Mouse (Mus musculus): Measurements from ENCODE around the gene Slc35f1. TPM values are rescaled to one million over a fixed set of nuclear protein-coding genes. Genes with fewer than 3 reads are reported as not detected.

The Slc35f1 gene
- polyA plus RNA-seq, 1 experiment from 2014 or later: 0.05 TPM

DNA sequence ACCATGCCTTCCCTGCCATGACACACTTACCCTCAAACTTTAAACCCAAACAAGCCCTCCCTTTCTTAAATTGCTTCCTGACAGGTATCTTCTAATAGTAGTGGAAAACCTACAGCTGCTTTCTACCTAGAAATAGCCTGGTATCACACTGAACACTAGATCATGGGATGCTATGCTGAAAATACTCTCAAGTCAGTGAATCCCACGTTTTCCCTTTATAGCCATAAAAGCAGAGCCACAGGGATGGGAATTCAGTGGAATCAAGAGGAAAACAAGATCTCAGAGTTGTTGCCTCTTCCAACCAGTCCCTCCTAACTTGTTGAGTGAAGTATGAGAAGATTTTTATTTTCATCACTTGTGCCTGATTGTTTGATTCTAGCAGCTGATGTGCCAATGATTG lies 442.4 kb downstream of the Slc35f1 start:
- Histone ChIP-seq H3K4me3 (ENCODE audit: low read depth, low read length) (no peak overlapping the region), H3K27ac (ENCODE audit: low read length) (no peak overlapping the region), H3K27me3 (replicated peaks; ENCODE audit: insufficient read depth, low read length) (no peaks in the 10 kb centered on the region), H3K9ac (replicated peaks; ENCODE audit: low read depth) (no peak overlapping the region), H3K4me1 (ENCODE audit: insufficient read depth, low read depth, low read length) (no peaks in the 10 kb centered on the region), H3K4me2 (replicated peaks; ENCODE audit: low read depth, low read length) (no peak overlapping the region), H3K36me3 (ENCODE audit: insufficient read depth, low read length) (no peaks in the 10 kb centered on the region), H3K9me3 (ENCODE audit: low read length) (no peaks in the 10 kb centered on the region)
- ATAC-seq (no peak), DNase-seq (ENCODE audit: low spot score) (no peak)
- WGBS: 68% methylated on average over 1 of the region's 1 CpGs
- no peak for TF ChIP-seq EP300 (IDR thresholded peaks at IDR 0.05)
- TF ChIP-seq CTCF (IDR thresholded peaks at IDR 0.05): no peak

DNA sequence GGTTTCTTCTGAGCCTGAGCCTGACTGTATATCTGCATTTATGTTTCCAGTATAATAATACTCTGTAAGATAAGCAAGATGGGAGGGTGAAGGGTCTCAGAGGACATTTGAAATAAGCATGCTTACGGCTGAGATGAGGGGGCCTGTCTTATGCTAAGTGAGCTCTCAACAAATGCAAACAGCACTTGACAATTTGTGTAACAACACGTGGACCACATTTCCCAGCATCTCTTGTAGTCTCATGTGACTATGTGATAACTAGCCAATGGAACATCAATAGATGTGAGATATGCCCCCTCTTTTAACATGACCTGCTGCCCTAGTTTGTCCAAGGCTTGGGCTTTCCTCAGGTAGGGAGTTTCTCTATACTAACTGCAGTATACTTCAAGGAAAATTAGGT lies 460.0 kb downstream of the Slc35f1 start:
- H3K4me1 ChIP-seq (ENCODE audit: insufficient read depth, low read depth, low read length): no peaks in the 10 kb centered on the region
- ATAC-seq: no peak
- H3K27me3 ChIP-seq (replicated peaks; ENCODE audit: insufficient read depth, low read length): no peaks in the 10 kb centered on the region
- TF ChIP-seq CTCF (IDR thresholded peaks at IDR 0.05): no peak
- no peak for TF ChIP-seq EP300 (IDR thresholded peaks at IDR 0.05)
- H3K9ac ChIP-seq (replicated peaks; ENCODE audit: low read depth): no peak overlapping the region
- H3K4me3 ChIP-seq (ENCODE audit: low read depth, low read length): no peak overlapping the region
- DNase-seq (ENCODE audit: low spot score): no peak
- H3K4me2 ChIP-seq (replicated peaks; ENCODE audit: low read depth, low read length): no peak overlapping the region
- no peak overlapping the region for H3K27ac ChIP-seq (ENCODE audit: low read length)
- WGBS: 50% methylated on average over 2 of the region's 2 CpGs
- H3K36me3 ChIP-seq (ENCODE audit: insufficient read depth, low read length): no peaks in the 10 kb centered on the region
- H3K9me3 ChIP-seq (ENCODE audit: low read length): no peaks in the 10 kb centered on the region

DNA sequence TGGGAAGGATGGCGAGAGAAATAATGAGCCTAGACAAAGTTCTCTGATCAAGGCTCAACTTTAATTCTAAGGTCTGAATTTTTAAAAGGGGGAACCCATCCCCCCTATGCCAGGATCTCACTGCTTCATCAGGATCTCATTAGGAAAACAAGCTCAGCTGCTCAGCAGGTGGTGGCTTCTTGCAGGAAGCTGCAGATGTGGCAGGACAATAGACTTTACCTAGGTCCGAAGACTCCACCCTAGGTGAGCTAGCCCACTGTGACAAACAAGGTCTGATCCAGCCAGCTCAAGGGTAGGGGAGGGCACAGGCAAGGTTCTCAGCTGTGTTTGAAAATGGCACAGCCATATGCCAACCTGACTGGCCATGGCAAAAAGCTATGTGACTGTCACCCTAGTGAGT lies 460.6 kb downstream of the Slc35f1 start:
- TF ChIP-seq EP300 (IDR thresholded peaks at IDR 0.05) (no peak), CTCF (IDR thresholded peaks at IDR 0.05) (no peak)
- DNase-seq (ENCODE audit: low spot score): no peak
- H3K4me2 ChIP-seq (replicated peaks; ENCODE audit: low read depth, low read length): no peak overlapping the region
- no peaks in the 10 kb centered on the region for H3K4me1 ChIP-seq (ENCODE audit: insufficient read depth, low read depth, low read length)
- no peaks in the 10 kb centered on the region for H3K36me3 ChIP-seq (ENCODE audit: insufficient read depth, low read length)
- no peak for ATAC-seq
- 78% methylated on average over 2 of the region's 2 CpGs for WGBS
- no peak overlapping the region for H3K4me3 ChIP-seq (ENCODE audit: low read depth, low read length)
- no peak overlapping the region for H3K9ac ChIP-seq (replicated peaks; ENCODE audit: low read depth)
- no peaks in the 10 kb centered on the region for H3K9me3 ChIP-seq (ENCODE audit: low read length)
- H3K27me3 ChIP-seq (replicated peaks; ENCODE audit: insufficient read depth, low read length): no peaks in the 10 kb centered on the region
- no peak overlapping the region for H3K27ac ChIP-seq (ENCODE audit: low read length)

DNA sequence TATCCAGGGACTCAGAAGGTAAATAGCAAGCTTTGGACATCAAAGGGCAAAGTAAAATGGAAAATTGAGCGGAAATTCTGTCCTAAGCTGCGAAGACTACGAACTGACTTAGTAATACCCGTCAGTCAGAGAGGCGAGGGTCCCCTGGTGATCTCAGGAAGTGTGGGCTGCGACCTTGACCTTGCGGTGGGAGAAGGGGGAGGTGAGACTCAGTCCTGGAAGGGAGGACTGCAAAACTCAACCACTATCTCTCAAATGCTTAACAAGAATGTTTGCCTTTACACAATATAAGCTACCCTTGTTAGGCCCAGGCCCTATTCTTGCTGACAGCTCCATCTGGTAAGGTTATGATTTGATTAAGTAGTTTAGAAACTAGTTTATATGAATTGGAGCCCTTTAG lies 466.0 kb downstream of the Slc35f1 start:
- Histone ChIP-seq H3K36me3 (ENCODE audit: insufficient read depth, low read length) (no peaks in the 10 kb centered on the region), H3K27ac (ENCODE audit: low read length) (no peak overlapping the region), H3K27me3 (replicated peaks; ENCODE audit: insufficient read depth, low read length) (no peaks in the 10 kb centered on the region), H3K4me3 (ENCODE audit: low read depth, low read length) (no peak overlapping the region), H3K4me1 (ENCODE audit: insufficient read depth, low read depth, low read length) (no peaks in the 10 kb centered on the region), H3K9ac (replicated peaks; ENCODE audit: low read depth) (no peak overlapping the region), H3K4me2 (replicated peaks; ENCODE audit: low read depth, low read length) (no peak overlapping the region), H3K9me3 (ENCODE audit: low read length) (no peaks in the 10 kb centered on the region)
- no peak for ATAC-seq
- DNase-seq (ENCODE audit: low spot score): no peak
- 30% methylated on average over 7 of the region's 7 CpGs for WGBS
- TF ChIP-seq CTCF (IDR thresholded peaks at IDR 0.05): no peak
- TF ChIP-seq EP300 (IDR thresholded peaks at IDR 0.05): no peak

DNA sequence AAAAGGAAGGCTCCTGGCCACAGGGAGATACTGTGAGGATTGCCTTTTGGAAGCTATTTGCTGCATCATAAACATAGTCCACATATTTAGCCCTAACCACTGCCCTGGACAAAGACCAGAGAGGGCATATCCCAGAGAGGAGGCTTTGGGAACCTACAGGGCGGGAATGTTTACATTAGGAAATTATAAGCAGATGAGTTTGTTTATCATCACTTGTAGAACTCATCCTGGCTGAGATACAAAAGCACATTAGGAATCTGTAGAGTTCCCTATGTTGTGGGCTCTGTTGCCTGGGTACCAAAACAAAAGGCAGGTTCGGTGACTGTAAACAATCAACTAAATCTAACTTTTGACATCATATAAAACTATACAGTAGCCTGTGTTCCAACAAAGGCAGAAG lies 467.4 kb downstream of the Slc35f1 start:
- peak; percentile 64 for DNase-seq (ENCODE audit: low spot score)
- no peak for TF ChIP-seq CTCF (IDR thresholded peaks at IDR 0.05)
- TF ChIP-seq EP300 (IDR thresholded peaks at IDR 0.05): peak; percentile 68
- WGBS: 23% methylated on average over 2 of the region's 2 CpGs
- Histone ChIP-seq H3K4me2 (replicated peaks; ENCODE audit: low read depth, low read length) (no peak overlapping the region), H3K36me3 (ENCODE audit: insufficient read depth, low read length) (no peaks in the 10 kb centered on the region), H3K9me3 (ENCODE audit: low read length) (no peaks in the 10 kb centered on the region), H3K9ac (replicated peaks; ENCODE audit: low read depth) (no peak overlapping the region), H3K27ac (ENCODE audit: low read length) (no peak overlapping the region), H3K27me3 (replicated peaks; ENCODE audit: insufficient read depth, low read length) (no peaks in the 10 kb centered on the region), H3K4me1 (ENCODE audit: insufficient read depth, low read depth, low read length) (no peaks in the 10 kb centered on the region), H3K4me3 (ENCODE audit: low read depth, low read length) (no peak overlapping the region)
- ATAC-seq: peak; percentile 65
